Mouse (Mus musculus): ENCODE measurements around the gene Vps35l.

Gene Vps35l

GRCm38 (mm10) chr7:118739975-118740531 is at the start of gene Vps35l:
TSS of gene Vps35l (plus strand) at chr7:118740226.
- peak; percentile 87 for DNase-seq

GRCm38 (mm10) chr7:118691287-118691686 is 48.7 kb upstream of the Vps35l start:
- no peak for DNase-seq

- no peak for DNase-seq
These were observed 43.9 kb upstream of the Vps35l start for GRCm38 (mm10) chr7:118696146-118696545.

GRCm38 (mm10) chr7:118697168-118697567 is 42.9 kb upstream of the Vps35l start:
- DNase-seq: no peak

- no peak for DNase-seq
These were observed 41.1 kb upstream of the Vps35l start for GRCm38 (mm10) chr7:118698882-118699281.

- DNase-seq: no peak
These were observed 36.9 kb upstream of the Vps35l start for GRCm38 (mm10) chr7:118703144-118703561.

- DNase-seq: no peak
These were observed 35.8 kb upstream of the Vps35l start for GRCm38 (mm10) chr7:118704001-118704850.

GRCm38 (mm10) chr7:118705101-118705961 is 34.7 kb upstream of the Vps35l start, which contains the start of gene Gde1:
TSS of gene Gde1 (minus strand) at chr7:118705778.
- DNase-seq: peak; percentile 91

- no peak for DNase-seq
These were observed 34.0 kb upstream of the Vps35l start for GRCm38 (mm10) chr7:118706051-118706450.

GRCm38 (mm10) chr7:118706488-118706887 is 33.5 kb upstream of the Vps35l start:
- DNase-seq: no peak

- DNase-seq: no peak
These were observed 32.8 kb upstream of the Vps35l start for GRCm38 (mm10) chr7:118707216-118707615.

GRCm38 (mm10) chr7:118708002-118708401 is 32.0 kb upstream of the Vps35l start:
- no peak for DNase-seq

- no peak for DNase-seq
These were observed 29.2 kb upstream of the Vps35l start for GRCm38 (mm10) chr7:118710776-118711175.

- DNase-seq: peak; percentile 94
These were observed 27.5 kb upstream of the Vps35l start, which contains the start of gene Ccp110 for GRCm38 (mm10) chr7:118712228-118713173. TSS of gene Ccp110 (plus strand) at chr7:118712552.

GRCm38 (mm10) chr7:118714873-118715272 is 25.2 kb upstream of the Vps35l start:
- DNase-seq: no peak

GRCm38 (mm10) chr7:118718066-118718465 is 22.0 kb upstream of the Vps35l start:
- DNase-seq: no peak

GRCm38 (mm10) chr7:118723927-118724326 is 16.1 kb upstream of the Vps35l start:
- DNase-seq: no peak

GRCm38 (mm10) chr7:118725459-118725858 is 14.6 kb upstream of the Vps35l start:
- DNase-seq: no peak

GRCm38 (mm10) chr7:118728846-118729587 is 11.0 kb upstream of the Vps35l start:
- DNase-seq: no peak

GRCm38 (mm10) chr7:118731781-118732180 is 8.2 kb upstream of the Vps35l start:
- DNase-seq: no peak

- no peak for DNase-seq
These were observed 6.8 kb upstream of the Vps35l start for GRCm38 (mm10) chr7:118733225-118733624.

Data from liver (tissue).